Mouse (Mus musculus) CH12.LX (cell line): ENCODE measurements around the gene Sucnr1. TPM values are rescaled to one million over a fixed set of nuclear protein-coding genes. Genes with fewer than 3 reads are reported as not detected.

Source experiments
- DNase-seq: peaks from one replicate; pipeline ENCODE4 v3.0.0-alpha.2; 2013; ENCODE audit errors: extremely low read depth
- H3K27ac ChIP-seq: 2 replicates; pipeline ENCODE4 v1.5.1; 2012; ENCODE audit warnings: low read depth, mild to moderate bottlenecking, control low read depth, moderate library complexity; ENCODE audit not compliant: insufficient read depth
- H3K27me3 ChIP-seq: replicated peaks from 2 replicates; pipeline ENCODE3; 2012; ENCODE audit warnings: inconsistent platforms
- H3K36me3 ChIP-seq, 2 experiments: replicated peaks in 1 of 2; 2 replicates each; pipeline versions ENCODE3 to v1.6.1; 2012; ENCODE audit warnings: inconsistent platforms in 1 of 2, low read length in 1 of 2, mild to moderate bottlenecking in 1 of 2, mixed read lengths in 1 of 2, moderate library complexity in 1 of 2; ENCODE audit not compliant: control insufficient read depth in 1 of 2, insufficient read depth in 1 of 2
- H3K4me1 ChIP-seq, 2 experiments: 2 replicates each; pipeline ENCODE4 v1.6.1; 2012; ENCODE audit warnings: inconsistent platforms in 1 of 2, moderate library complexity in 1 of 2; ENCODE audit not compliant: insufficient read depth in 2 of 2, control insufficient read depth in 1 of 2
- H3K4me2 ChIP-seq: 2 replicates; pipeline ENCODE4 v1.6.1; 2012; ENCODE audit warnings: low read depth, mild to moderate bottlenecking, control low read depth; ENCODE audit not compliant: poor library complexity, insufficient read depth, severe bottlenecking
- H3K4me3 ChIP-seq, 3 experiments: fragments of 150-350 bp in 1 of 3; sonication (generic) in 1 of 3; replicated peaks in 1 of 3; 2 replicates each; pipeline versions ENCODE3 to v1.5.1; 2011 to 2012; ENCODE audit warnings: low read depth in 2 of 3, low read length in 2 of 3, mild to moderate bottlenecking in 2 of 3, moderate library complexity in 2 of 3, control low read depth in 1 of 3, improper control_type of control experiment in 1 of 3, inconsistent platforms in 1 of 3, mixed read lengths in 1 of 3; ENCODE audit not compliant: poor library complexity in 1 of 3
- H3K79me2 ChIP-seq: replicated peaks from 2 replicates; pipeline ENCODE4 v1.6.1; 2012; ENCODE audit warnings: mild to moderate bottlenecking, moderate library complexity; ENCODE audit not compliant: control insufficient read depth, poor library complexity, insufficient read depth, severe bottlenecking; ENCODE audit errors: extremely low read depth
- H3K9ac ChIP-seq: 2 replicates; pipeline ENCODE4 v1.6.1; 2012; ENCODE audit warnings: low read depth, mild to moderate bottlenecking, control low read depth, moderate library complexity; ENCODE audit not compliant: insufficient read depth
- H3K9me3 ChIP-seq: replicated peaks from 2 replicates; pipeline ENCODE3; 2012; ENCODE audit warnings: low read length, inconsistent platforms, mixed read lengths
- BHLHE40 ChIP-seq: IDR thresholded peaks from 2 replicates; pipeline ENCODE4 v1.6.1; 2011; ENCODE audit warnings: mild to moderate bottlenecking, low read depth, low read length, improper control_type of control experiment
- CHD1 ChIP-seq: IDR thresholded peaks from 2 replicates; pipeline ENCODE4 v1.6.1; 2012; ENCODE audit warnings: low read depth, low read length, improper control_type of control experiment, inconsistent platforms
- CHD2 ChIP-seq: IDR thresholded peaks from 2 replicates; pipeline ENCODE4 v1.6.1; 2011; ENCODE audit warnings: low read length, improper control_type of control experiment
- CTCF ChIP-seq, 2 experiments: IDR thresholded peaks in 1 of 2; conservative IDR thresholded peaks in 1 of 2; 2 replicates each; pipeline ENCODE4 v1.5.1; 2011 to 2012; ENCODE audit warnings: low read depth in 2 of 2, low read length in 2 of 2, improper control_type of control experiment in 1 of 2, inconsistent platforms in 1 of 2, mild to moderate bottlenecking in 1 of 2, moderate library complexity in 1 of 2
- ELF1 ChIP-seq: IDR thresholded peaks from 2 replicates; pipeline ENCODE4 v1.6.1; 2014; ENCODE audit warnings: low read depth, mild to moderate bottlenecking, inconsistent platforms, low read length, improper control_type of control experiment
- EP300 ChIP-seq: IDR thresholded peaks from 2 replicates; pipeline ENCODE4 v1.6.1; 2011; ENCODE audit warnings: low read length, improper control_type of control experiment
- GABPA ChIP-seq: IDR thresholded peaks from 2 replicates; pipeline ENCODE4 v1.6.1; 2012; ENCODE audit warnings: low read depth, low read length, improper control_type of control experiment, inconsistent platforms; ENCODE audit not compliant: insufficient replicate concordance
- IRF4 ChIP-seq: IDR thresholded peaks from 2 replicates; pipeline ENCODE4 v1.6.1; 2014; ENCODE audit warnings: low read depth, mild to moderate bottlenecking, inconsistent platforms, low read length, improper control_type of control experiment
- KAT2A ChIP-seq: IDR thresholded peaks from 2 replicates; pipeline ENCODE4 v1.6.1; 2012; ENCODE audit warnings: low read length, improper control_type of control experiment, inconsistent platforms; ENCODE audit not compliant: insufficient replicate concordance
- NELFE ChIP-seq: IDR thresholded peaks from 2 replicates; pipeline ENCODE4 v1.6.1; 2011; ENCODE audit warnings: low read depth, low read length, improper control_type of control experiment
- PAX5 ChIP-seq: IDR thresholded peaks from 2 replicates; pipeline ENCODE4 v1.6.1; 2012; ENCODE audit warnings: low read length, inconsistent platforms, mixed read lengths
- RCOR1 ChIP-seq: conservative IDR thresholded peaks from 2 replicates; pipeline ENCODE4 v1.6.1; 2012; ENCODE audit warnings: low read depth, mild to moderate bottlenecking, inconsistent platforms, low read length, improper control_type of control experiment
- SMC3 ChIP-seq: IDR thresholded peaks from 2 replicates; pipeline ENCODE4 v1.6.1; 2011; ENCODE audit warnings: low read depth, low read length, improper control_type of control experiment
- TBP ChIP-seq: conservative IDR thresholded peaks from 2 replicates; pipeline ENCODE4 v1.6.1; 2011; ENCODE audit warnings: low read depth, low read length, improper control_type of control experiment
- TCF12 ChIP-seq: IDR thresholded peaks from 2 replicates; pipeline ENCODE4 v1.6.1; 2014; ENCODE audit warnings: low read depth, mild to moderate bottlenecking, inconsistent platforms, low read length, improper control_type of control experiment
- UBTF ChIP-seq: IDR thresholded peaks from 2 replicates; pipeline ENCODE4 v1.6.1; 2012; ENCODE audit warnings: low read depth, mild to moderate bottlenecking, inconsistent platforms, low read length, improper control_type of control experiment, moderate library complexity
- USF1 ChIP-seq: IDR thresholded peaks from 2 replicates; pipeline ENCODE4 v1.6.1; 2014; ENCODE audit warnings: low read depth, mild to moderate bottlenecking, inconsistent platforms, low read length, improper control_type of control experiment
- ZC3H11A ChIP-seq: IDR thresholded peaks from 2 replicates; pipeline ENCODE4 v1.6.1; 2012; ENCODE audit warnings: low read depth, mild to moderate bottlenecking, inconsistent platforms, low read length, improper control_type of control experiment
- ZMIZ1 ChIP-seq: IDR thresholded peaks from 2 replicates; pipeline ENCODE4 v1.6.1; 2012; ENCODE audit warnings: low read depth, mild to moderate bottlenecking, inconsistent platforms, low read length, improper control_type of control experiment
- ZNF384 ChIP-seq: IDR thresholded peaks from 2 replicates; pipeline ENCODE4 v1.6.1; 2012; ENCODE audit warnings: low read depth, low read length, improper control_type of control experiment, inconsistent platforms
- dilution Hi-C: fragments of 300-500 bp; cut with MboI; formaldehyde crosslinking; loops from 2 replicates; pipeline ENCODE4 v1.14.3; 2020; ENCODE audit warnings: low sequenced_read_pairs; ENCODE audit not compliant: extremely low pct_unique_long_range_greater_than_20kb, extremely low pct_ligation_motif_present
- in situ Hi-C: fragments of 300-500 bp; cut with MboI; formaldehyde crosslinking; loops from 3 replicates; pipeline ENCODE4 v1.14.3; 2019; ENCODE audit warnings: low sequenced_read_pairs, low pct_ligation_motif_present, low pct_unique_long_range_greater_than_20kb, mixed read lengths
- polyA plus RNA-seq: library from polyadenylated mRNA; unstranded; fragments of >175 nt; gene quantifications from 2 replicates; pipeline ENCODE4 v1.2.1, GENCODE M21; 2012; ENCODE audit warnings: low read depth; ENCODE audit not compliant: insufficient read length
- total RNA-seq, 2 experiments: library from RNA; depleted of rRNA; stranded (reverse); fragments of 300-350 nt in 1 of 2; fragments of >200 nt in 1 of 2; gene quantifications; 2 replicates each; pipeline ENCODE4 v1.2.3; 2012 to 2014

Sucnr1 gene
- total and polyA plus RNA-seq, 3 experiments = not detected

GRCm38 (mm10) chr3:60078883-60079415 lies 2.7 kb upstream of the Sucnr1 start:
- H3K36me3 ChIP-seq = no peaks in the 10 kb centered on the region
- H3K9ac ChIP-seq = no peak overlapping the region
- no peak overlapping the region for H3K4me3 ChIP-seq
- H3K4me1 ChIP-seq = peaks cover 5 to 26% of the 10 kb centered on the region in 2 experiments
- H3K27ac ChIP-seq = no peak overlapping the region
- H3K9me3 ChIP-seq = no peaks in the 10 kb centered on the region
- dilution Hi-C loops (no loop called here), in situ Hi-C loops (no loop called here)
- no peak overlapping the region for H3K4me2 ChIP-seq
- TF ChIP-seq ZNF384 = no peak
- no peak for TF ChIP-seq KAT2A
- TF ChIP-seq EP300 = no peak
- TF ChIP-seq PAX5 = no peak
- TF ChIP-seq UBTF = no peak
- TF ChIP-seq TBP = no peak
- no peak for TF ChIP-seq NELFE
- no peak for TF ChIP-seq CHD1
- no peak for TF ChIP-seq SMC3
- no peak for TF ChIP-seq ZMIZ1
- TF ChIP-seq RCOR1 = no peak
- no peak for TF ChIP-seq CHD2
- no peak for TF ChIP-seq GABPA
- TF ChIP-seq ZC3H11A = no peak
- no peaks in the 10 kb centered on the region for H3K79me2 ChIP-seq
- H3K27me3 ChIP-seq = no peaks in the 10 kb centered on the region
- DNase-seq = no peak

DNA sequence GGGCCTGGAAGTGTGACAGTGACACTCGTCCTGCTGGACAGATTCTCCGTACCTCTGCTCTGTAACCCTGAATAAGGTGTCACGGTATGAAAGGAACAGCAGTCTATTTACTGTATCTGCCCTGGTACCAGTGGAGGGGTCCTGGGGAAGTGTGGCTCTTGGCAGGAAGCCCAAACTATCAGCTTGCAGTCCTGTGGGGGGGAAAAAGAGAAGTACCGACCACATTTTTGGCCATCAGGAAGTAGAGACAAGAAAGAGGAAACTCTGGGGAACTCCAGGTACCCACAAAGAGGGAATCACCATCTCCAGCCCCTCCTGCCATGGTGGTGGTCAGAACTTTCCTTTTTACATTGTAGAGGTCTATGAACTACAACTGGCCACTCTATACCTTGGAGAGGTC lies 1.1 kb upstream of the Sucnr1 start:
- dilution Hi-C loops = no loop called here
- H3K4me3 ChIP-seq = no peak overlapping the region
- peak; percentile 41 for DNase-seq

More for the DNA sequence above, 1.1 kb upstream of the Sucnr1 start:
- in situ Hi-C loops = no loop called here
- Histone ChIP-seq H3K27me3 (no peaks in the 10 kb centered on the region), H3K27ac (no peak overlapping the region), H3K9me3 (no peaks in the 10 kb centered on the region)
- TF ChIP-seq BHLHE40 (no peak), TCF12 (no peak), USF1 (no peak), CHD2 (no peak), CTCF (conservative IDR thresholded peaks at IDR 0.05 in 1 of 2, IDR thresholded peaks at IDR 0.05 in 1 of 2; ENCODE audit: low read depth in 2 of 2, low read length in 2 of 2) (no peak), PAX5 (no peak), TBP (no peak), ZC3H11A (no peak), ELF1 (peak; percentile 7; the same call in 1 of the 2 replicates), IRF4 (no peak), EP300 (0 out of 2 replicates have a peak, but pooled peaks have one; percentile 15), KAT2A (no peak)
- TF ChIP-seq, all 38 proteins: peak for 2
- H3K4me2 ChIP-seq = peak overlapping the region; percentile 16; the same call in 1 of the 2 replicates
- H3K9ac ChIP-seq = no peak overlapping the region
- H3K79me2 ChIP-seq = no peaks in the 10 kb centered on the region
- H3K36me3 ChIP-seq = no peaks in the 10 kb centered on the region
- H3K4me1 ChIP-seq = peaks cover 5 to 26% of the 10 kb centered on the region in 2 experiments
